Mouse (Mus musculus): ENCODE measurements around the gene Tada3.
A peak's percentile ranks its signal among the peaks of the same experiment; 100 is the strongest.

Gene Tada3

GRCm38 (mm10) chr6:113388960-113389359, 11.3 kb upstream of the Tada3 start, which contains the start of gene Ttll3:
Gene Ttll3 (plus strand): TSS chr6:113389260.
- no peak for DNase-seq (ENCODE audit: low spot score in 2 of 2)

GRCm38 (mm10) chr6:113386025-113386424, 8.3 kb upstream of the Tada3 start:
- DNase-seq (ENCODE audit: low spot score in 2 of 2) = no peak

- no peak for DNase-seq (ENCODE audit: low spot score in 2 of 2)
Measured at GRCm38 (mm10) chr6:113385160-113385714, 7.6 kb upstream of the Tada3 start.

- no peak for DNase-seq (ENCODE audit: low spot score in 2 of 2)
Measured at GRCm38 (mm10) chr6:113384351-113384927, 6.8 kb upstream of the Tada3 start.

GRCm38 (mm10) chr6:113380480-113380879, 2.8 kb upstream of the Tada3 start:
- no peak for DNase-seq (ENCODE audit: low spot score in 2 of 2)

- DNase-seq (ENCODE audit: low spot score in 2 of 2) = no peak
Measured at GRCm38 (mm10) chr6:113379246-113379645, 1.6 kb upstream of the Tada3 start.

GRCm38 (mm10) chr6:113377172-113377495, 549 bp downstream of the Tada3 start:
- no peak for DNase-seq (ENCODE audit: low spot score in 2 of 2)

GRCm38 (mm10) chr6:113373491-113373890, 4.2 kb downstream of the Tada3 start:
- DNase-seq (ENCODE audit: low spot score in 2 of 2) = no peak

- no peak for DNase-seq (ENCODE audit: low spot score in 2 of 2)
Measured at GRCm38 (mm10) chr6:113370194-113370929, 7.3 kb downstream of the Tada3 start.

- no peak for DNase-seq (ENCODE audit: low spot score in 2 of 2)
Measured at GRCm38 (mm10) chr6:113368577-113368976, 9.1 kb downstream of the Tada3 start.

- DNase-seq (ENCODE audit: low spot score in 2 of 2) = no peak
Measured at GRCm38 (mm10) chr6:113368124-113368523, 9.6 kb downstream of the Tada3 start.

- DNase-seq (ENCODE audit: low spot score in 2 of 2) = no peak
Measured at GRCm38 (mm10) chr6:113367574-113367973, 10.1 kb downstream of the Tada3 start.

- no peak for DNase-seq (ENCODE audit: low spot score in 2 of 2)
Measured at GRCm38 (mm10) chr6:113366639-113367038, 11.0 kb downstream of the Tada3 start.

- DNase-seq (ENCODE audit: low spot score in 2 of 2) = no peak
Measured at GRCm38 (mm10) chr6:113364518-113365135, 13.1 kb downstream of the Tada3 start.

GRCm38 (mm10) chr6:113362241-113362640, 15.4 kb downstream of the Tada3 start:
- DNase-seq (ENCODE audit: low spot score in 2 of 2) = no peak

- DNase-seq (ENCODE audit: low spot score in 2 of 2) = no peak
Measured at GRCm38 (mm10) chr6:113361476-113361875, 16.2 kb downstream of the Tada3 start.

GRCm38 (mm10) chr6:113353696-113354095, 24.0 kb downstream of the Tada3 start:
- no peak for DNase-seq (ENCODE audit: low spot score in 2 of 2)

- DNase-seq (ENCODE audit: low spot score in 2 of 2) = no peak
Measured at GRCm38 (mm10) chr6:113352820-113353219, 24.9 kb downstream of the Tada3 start.

GRCm38 (mm10) chr6:113351653-113352052, 26.0 kb downstream of the Tada3 start:
- no peak for DNase-seq (ENCODE audit: low spot score in 2 of 2)

GRCm38 (mm10) chr6:113351161-113351560, 26.5 kb downstream of the Tada3 start:
- DNase-seq (ENCODE audit: low spot score in 2 of 2) = no peak

GRCm38 (mm10) chr6:113350538-113350937, 27.1 kb downstream of the Tada3 start:
- no peak for DNase-seq (ENCODE audit: low spot score in 2 of 2)

GRCm38 (mm10) chr6:113346897-113347296, 30.8 kb downstream of the Tada3 start:
- no peak for DNase-seq (ENCODE audit: low spot score in 2 of 2)

- peak; percentile 30 to 56 for DNase-seq (ENCODE audit: low spot score in 2 of 2)
Measured at GRCm38 (mm10) chr6:113344321-113344720, 33.4 kb downstream of the Tada3 start.
